Mouse (Mus musculus) CD4-positive, CD25-positive, alpha-beta regulatory T cell (primary cell): Measurements from ENCODE around the gene Dpm3. TPM values are rescaled to one million over a fixed set of nuclear protein-coding genes. Genes with fewer than 3 reads are reported as not detected.

ENCODE experiments used
- polyA plus RNA-seq: library from polyadenylated mRNA; unstranded; fragments of 100-300 nt; shearing (Covaris generic); gene quantifications from one replicate; pipeline ENCODE4 v1.2.1, GENCODE M21; 2017

Gene Dpm3
- polyA plus RNA-seq = 98.5 TPM

GRCm38 (mm10) chr3:89259076-89259475 lies at the start of gene Dpm3:
TSS of gene Dpm3 (plus strand) at chr3:89259358.

DNA sequence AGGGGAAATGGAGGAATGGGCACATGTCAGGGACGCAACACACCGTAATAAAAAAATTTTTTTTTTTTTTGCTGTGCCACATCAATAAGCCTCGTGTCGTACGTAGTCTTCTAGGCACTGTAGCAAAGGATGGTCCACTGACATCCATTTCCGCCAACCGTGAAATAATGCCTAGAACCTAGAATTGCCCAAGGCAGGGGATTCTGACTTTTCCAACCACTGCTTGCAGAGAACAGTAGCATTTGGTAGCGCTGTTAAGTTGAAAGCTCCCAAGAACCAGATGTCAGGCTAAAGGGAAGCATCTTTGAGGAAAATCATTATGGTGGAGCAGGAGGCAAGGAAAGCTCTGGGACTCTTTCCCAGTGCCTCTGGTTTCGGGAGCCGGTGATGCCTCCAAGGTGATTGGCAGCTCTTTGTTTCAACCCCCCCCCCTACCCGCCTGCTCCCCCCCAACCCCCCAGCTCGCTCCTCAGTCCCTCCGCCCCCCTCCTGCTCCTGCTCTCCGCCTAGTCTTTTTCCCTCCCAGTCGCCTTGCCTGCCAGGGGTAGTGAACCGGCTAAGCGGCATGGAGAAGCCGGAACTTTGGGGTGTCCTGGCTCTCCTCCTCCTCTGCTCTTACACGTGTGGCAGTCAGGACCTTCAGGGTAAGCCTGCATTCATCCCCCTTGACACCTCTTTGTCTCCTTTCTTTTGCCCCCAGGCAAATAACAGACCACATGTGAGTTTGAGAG lies 44.3 kb upstream of the Dpm3 start, which contains the start of gene Thbs3:
TSS of gene Thbs3 (plus strand) at position 500 of the 731 bp plus-strand sequence.

GRCm38 (mm10) chr3:89226900-89227299 lies 32.3 kb upstream of the Dpm3 start, which contains the start of gene Mtx1:
TSS of gene Mtx1 (minus strand) at chr3:89227088.

DNA sequence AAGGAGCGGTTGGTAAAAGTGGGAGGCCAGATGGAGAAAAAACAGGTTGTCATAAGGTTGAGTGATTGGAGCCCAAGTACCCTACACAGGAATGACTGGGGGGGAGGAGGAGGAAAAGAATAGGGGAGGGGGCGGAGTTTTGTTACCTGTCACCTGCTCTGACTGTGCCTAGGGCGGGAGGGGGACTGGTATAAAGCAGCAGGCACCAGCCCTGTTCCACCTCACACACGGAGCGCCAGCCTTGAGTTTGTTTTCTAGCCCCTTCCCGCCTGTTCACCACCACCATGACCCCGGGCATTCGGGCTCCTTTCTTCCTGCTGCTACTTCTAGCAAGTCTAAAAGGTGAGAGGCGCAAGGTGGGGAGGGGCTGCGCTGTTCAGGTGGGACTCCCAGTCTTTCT lies 30.3 kb upstream of the Dpm3 start, which contains the start of gene Muc1:
TSS of gene Muc1 (plus strand) at position 222 of the 400 bp plus-strand sequence.

GRCm38 (mm10) chr3:89245688-89246171 lies 13.4 kb upstream of the Dpm3 start, which contains the start of gene Krtcap2:
TSS of gene Krtcap2 (plus strand) at chr3:89245966.

DNA sequence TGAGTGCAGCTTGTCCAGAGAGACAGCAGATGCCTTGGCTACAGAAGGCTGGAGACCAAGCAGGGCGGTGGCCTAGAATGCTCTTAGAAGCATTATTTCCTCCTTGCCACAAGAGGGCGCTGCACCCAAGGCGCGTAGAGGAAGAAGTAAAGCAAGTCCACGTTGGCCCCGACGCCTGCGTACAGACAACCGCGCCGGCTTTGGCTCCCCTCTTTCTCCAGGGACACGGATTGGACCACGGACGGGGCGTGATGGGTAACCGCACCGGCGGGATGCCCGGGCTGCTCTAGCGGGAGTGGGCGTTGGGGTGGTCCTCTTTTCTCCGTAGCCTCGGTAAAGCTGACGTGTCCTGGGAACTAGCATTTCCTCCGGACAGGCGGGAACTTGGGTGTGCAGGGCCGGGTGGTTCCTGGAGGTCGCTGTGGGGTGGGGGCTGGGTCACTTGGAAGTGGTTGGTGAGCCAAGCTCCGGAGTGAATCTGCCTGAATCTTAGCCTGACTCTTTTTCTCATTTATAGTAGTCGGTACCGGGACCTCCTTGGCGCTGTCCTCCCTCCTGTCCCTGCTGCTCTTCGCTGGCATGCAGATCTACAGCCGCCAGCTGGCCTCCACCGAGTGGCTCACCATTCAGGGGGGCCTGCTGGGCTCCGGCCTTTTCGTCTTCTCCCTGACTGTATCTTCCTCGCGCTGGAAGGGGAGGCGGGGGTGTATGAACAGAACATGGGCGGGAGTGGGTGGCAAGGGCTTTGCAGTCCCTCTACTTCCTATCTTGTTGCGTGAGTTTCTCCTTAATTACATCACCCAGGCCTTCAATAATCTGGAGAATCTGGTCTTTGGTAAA lies 12.7 kb upstream of the Dpm3 start, which contains the start of gene Trim46:
TSS of gene Trim46 (minus strand) at position 49 of the 840 bp plus-strand sequence.

DNA sequence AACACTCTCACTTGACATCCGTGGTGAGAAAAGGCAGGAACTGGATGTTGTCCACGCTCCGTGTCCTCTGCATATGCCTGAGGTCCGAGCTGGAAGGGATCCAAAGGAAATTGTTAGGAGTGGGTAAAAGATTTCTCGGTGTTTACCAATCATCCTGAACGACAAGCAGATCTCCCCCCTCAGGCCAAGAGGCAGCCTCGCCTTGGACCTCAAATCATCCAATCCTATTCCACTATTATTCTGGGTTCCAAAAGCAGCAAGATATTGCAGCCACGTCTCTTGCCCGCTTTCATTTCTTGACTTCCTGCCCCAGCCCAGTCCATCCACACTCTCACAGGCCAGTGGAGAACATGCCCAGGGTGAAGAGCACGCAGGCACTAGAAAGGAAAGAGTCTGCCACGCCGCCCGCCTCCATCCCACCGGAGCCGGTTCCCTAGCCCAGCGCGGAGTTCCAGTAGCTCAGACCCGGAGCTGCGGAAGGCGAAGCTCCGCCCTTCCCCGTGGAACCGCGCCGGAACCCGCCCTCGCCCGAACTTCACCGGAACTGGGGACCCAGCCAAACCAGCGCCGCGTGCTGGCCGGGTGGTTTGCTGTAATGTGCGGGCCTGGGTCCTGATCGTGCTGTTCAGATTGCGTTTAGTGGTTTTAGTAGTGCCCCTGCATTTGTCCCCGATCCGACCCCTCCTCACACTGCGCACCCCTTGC lies 11.0 kb downstream of the Dpm3 start, which contains the start of gene Slc50a1:
TSS of gene Slc50a1 (minus strand) at position 520 of the 705 bp plus-strand sequence.

DNA sequence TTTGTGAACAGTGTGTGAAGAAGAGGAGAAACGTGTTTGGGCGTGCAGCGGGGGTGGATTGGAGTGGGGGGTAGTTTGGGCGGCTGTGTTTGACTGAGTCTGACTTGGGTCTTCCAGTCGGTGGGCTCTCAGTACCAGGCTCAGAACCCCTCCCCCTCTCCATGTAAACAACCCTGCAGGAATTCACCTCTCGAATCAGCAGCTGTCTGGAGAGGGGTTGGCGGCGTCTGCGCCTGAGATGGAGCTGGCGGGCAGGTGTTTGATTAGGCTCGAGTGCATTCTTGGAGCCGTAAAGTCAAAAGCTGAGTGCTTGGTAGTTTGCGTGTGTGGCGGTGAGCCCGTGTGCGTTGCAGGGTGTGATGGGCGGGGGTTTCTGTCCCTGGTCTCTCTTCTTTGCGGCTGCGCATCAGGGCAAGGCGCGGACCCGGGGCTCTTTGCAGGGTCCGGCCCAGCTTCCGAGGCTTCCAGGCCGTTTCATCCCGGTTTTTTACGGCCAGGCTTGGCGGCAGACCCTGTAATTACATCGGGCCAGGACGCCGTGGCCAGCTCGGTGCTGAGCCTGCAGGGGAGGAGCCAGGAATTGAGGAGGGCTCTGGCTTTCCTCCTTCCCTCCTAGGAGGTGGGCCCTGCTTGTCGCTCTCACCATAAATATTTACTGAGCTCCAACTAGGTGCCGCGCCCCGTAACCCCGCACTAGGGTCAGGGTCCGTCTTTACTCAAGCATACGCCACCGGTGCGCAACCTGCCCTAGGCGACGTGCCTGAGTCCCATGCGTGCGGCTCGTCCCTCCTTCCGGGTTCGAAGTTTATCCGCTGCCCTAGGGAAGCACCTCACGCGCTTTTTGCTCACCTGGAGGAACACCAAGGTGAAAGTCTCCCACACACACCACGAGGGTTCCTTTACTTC lies 21.7 kb downstream of the Dpm3 start, which contains the start of gene Efna1:
TSS of gene Efna1 (minus strand) at position 537 of the 906 bp plus-strand sequence.

Other genes starting within 250 kb of the Dpm3 start
- gene Rusc1, start 166.0 kb upstream of the Dpm3 start, polyA plus RNA-seq = 40.5 TPM
- not detected for gene Gm43738, start 158.3 kb upstream of the Dpm3 start, polyA plus RNA-seq
- gene Fdps, start 157.4 kb upstream of the Dpm3 start, polyA plus RNA-seq = 75.6 TPM
- gene Pklr, start 123.2 kb upstream of the Dpm3 start, polyA plus RNA-seq = not detected
- gene Hcn3, start 99.2 kb upstream of the Dpm3 start, polyA plus RNA-seq = 2.4 TPM
- 111 TPM for gene Clk2, start 94.6 kb upstream of the Dpm3 start, polyA plus RNA-seq
- 268 TPM for gene Scamp3, start 81.9 kb upstream of the Dpm3 start, polyA plus RNA-seq
- 236 TPM for gene Fam189b, start 76.2 kb upstream of the Dpm3 start, polyA plus RNA-seq
- gene Gba, start 56.4 kb upstream of the Dpm3 start, polyA plus RNA-seq = 119 TPM
- 2.0 TPM for gene Thbs3, start 44.2 kb upstream of the Dpm3 start, polyA plus RNA-seq
- 132 TPM for gene Mtx1, start 32.3 kb upstream of the Dpm3 start, polyA plus RNA-seq
- 1.1 TPM for gene Muc1, start 30.3 kb upstream of the Dpm3 start, polyA plus RNA-seq
- 217 TPM for gene Krtcap2, start 13.4 kb upstream of the Dpm3 start, polyA plus RNA-seq
- 3.1 TPM for gene Trim46, start 13.0 kb upstream of the Dpm3 start, polyA plus RNA-seq
- gene Slc50a1, start 11.2 kb downstream of the Dpm3 start, polyA plus RNA-seq = 270 TPM
- gene Efna1, start 21.8 kb downstream of the Dpm3 start, polyA plus RNA-seq = not detected
- not detected for gene Efna3, start 63.6 kb downstream of the Dpm3 start, polyA plus RNA-seq
- gene Efna4, start 78.7 kb downstream of the Dpm3 start, polyA plus RNA-seq = 0.55 TPM
- gene Adam15, start 90.6 kb downstream of the Dpm3 start, polyA plus RNA-seq = 18.3 TPM
- gene Dcst2, start 102.6 kb downstream of the Dpm3 start, polyA plus RNA-seq = 0.36 TPM
- 0.45 TPM for gene Dcst1, start 105.9 kb downstream of the Dpm3 start, polyA plus RNA-seq
- gene Zbtb7b, start 135.4 kb downstream of the Dpm3 start, polyA plus RNA-seq = 53.9 TPM
- not detected for gene Lenep, start 143.4 kb downstream of the Dpm3 start, polyA plus RNA-seq
- gene Flad1, start 152.5 kb downstream of the Dpm3 start, polyA plus RNA-seq = 54.2 TPM
- 20.0 TPM for gene Cks1b, start 159.0 kb downstream of the Dpm3 start, polyA plus RNA-seq
- gene Shc1, start 159.1 kb downstream of the Dpm3 start, polyA plus RNA-seq = 76.8 TPM
- gene Pygo2, start 170.9 kb downstream of the Dpm3 start, polyA plus RNA-seq = 69.6 TPM
- 110 TPM for gene Pbxip1, start 177.3 kb downstream of the Dpm3 start, polyA plus RNA-seq
- 16.8 TPM for gene Pmvk, start 195.2 kb downstream of the Dpm3 start, polyA plus RNA-seq